In the genomic region with DNA sequence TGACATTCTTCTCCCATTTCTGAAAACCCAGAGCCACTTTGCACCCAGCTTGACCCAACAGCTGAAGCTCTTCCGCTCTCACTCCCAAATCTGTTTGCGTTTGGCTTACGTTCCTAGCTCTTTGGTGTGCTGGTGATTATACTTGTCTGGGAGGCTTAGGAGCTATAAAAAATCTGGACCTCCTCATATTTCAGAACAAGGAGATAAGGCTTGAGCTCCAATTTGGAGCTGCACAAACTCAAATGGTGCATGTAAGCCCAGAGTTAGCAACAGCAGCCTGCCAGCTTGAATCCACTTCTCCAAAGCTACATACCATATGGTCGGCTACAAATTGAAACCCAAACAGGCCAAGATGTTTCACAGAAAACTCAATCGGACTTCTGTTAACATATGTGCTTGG, we compare ENCODE assay signal across 8 mouse cellular contexts.
DNase-seq lines count a peak whose midpoint lies in the region; ATAC-seq lines count a peak whose summit lies in the region.
"Had no signal": no experiment of that assay in that cellular context is flagged by ENCODE, and none has a peak within 500 bp of the region (broad histone marks: within the 10 kb centered on the region; RNA-seq: fewer than 3 reads in every experiment).

No protein-coding gene starts in this region.

- no peak overlapping the region for H3K4me3 ChIP-seq in limb, embryonic 10.5 days
- H3K4me3 ChIP-seq in midbrain, embryonic 16.5 days (ENCODE audit: low read depth, low read length) = no peak overlapping the region
- H3K4me3 ChIP-seq: erythroblast, embryonic 14.5 days had no signal

- no peak overlapping the region for H3K9ac ChIP-seq in midbrain, embryonic 16.5 days (ENCODE audit: low read depth, low read length)

- ATAC-seq in midbrain, embryonic 16.5 days = no peak

- H3K9me3 ChIP-seq in limb, embryonic 10.5 days (replicated peaks) = no peaks in the 10 kb centered on the region
- no peaks in the 10 kb centered on the region for H3K9me3 ChIP-seq in midbrain, embryonic 16.5 days (replicated peaks; ENCODE audit: control insufficient read depth, low read length, poor library complexity, severe bottlenecking)

- intact Hi-C loops in left cerebral cortex, postnatal 4 days (cut with DNase I) = no loop called here
- intact Hi-C loops in gastrocnemius, postnatal 14 days (cut with DNase I; ENCODE audit: low total_unique reads) = no loop called here

- H3K4me1 ChIP-seq in limb, embryonic 10.5 days = 0 out of 2 replicates have a peak, but pooled peaks cover 6% of the 10 kb centered on the region
- no peaks in the 10 kb centered on the region for H3K4me1 ChIP-seq in midbrain, embryonic 16.5 days (ENCODE audit: control insufficient read depth, insufficient read depth, low read length)

- no peaks in the 10 kb centered on the region for H3K36me3 ChIP-seq in limb, embryonic 10.5 days
- H3K36me3 ChIP-seq in midbrain, embryonic 16.5 days (ENCODE audit: control insufficient read depth, insufficient read depth, low read length) = no peaks in the 10 kb centered on the region

- WGBS in limb, embryonic 10.5 days = 54% methylated on average over 5 of the region's 5 CpGs
- 89% methylated on average over 5 of the region's 5 CpGs for WGBS in midbrain, embryonic 16.5 days

- H3K27ac ChIP-seq in limb, embryonic 10.5 days = no peak overlapping the region
- H3K27ac ChIP-seq in midbrain, embryonic 16.5 days (ENCODE audit: low read length) = no peak overlapping the region

- no peaks in the 10 kb centered on the region for H3K27me3 ChIP-seq in limb, embryonic 10.5 days (ENCODE audit: low read depth, poor library complexity, severe bottlenecking)
- no peaks in the 10 kb centered on the region for H3K27me3 ChIP-seq in midbrain, embryonic 16.5 days (ENCODE audit: control insufficient read depth, insufficient read depth, low read depth, low read length)

- peak; percentile 21 for DNase-seq in urinary bladder, postnatal 25 days (ENCODE audit: low spot score)
- no peak for DNase-seq in urinary bladder, adult 2 months (ENCODE audit: low spot score)
- DNase-seq in heart, postnatal 4 days = peak; percentile 21
- DNase-seq in left cerebral cortex, postnatal 4 days = peak; percentile 11
- no peak for DNase-seq in limb, embryonic 10.5 days (ENCODE audit: low spot score)
- no peak for DNase-seq in gastrocnemius, postnatal 14 days

- no peak overlapping the region for H3K4me2 ChIP-seq in midbrain, embryonic 16.5 days (ENCODE audit: low read length)

Comparison
In these comparisons a context has a peak if more than half of its experiments do, and no peak if none do; other contexts are left out.
1. DNase-seq: peak in urinary bladder, postnatal 25 days (single experiment), heart, postnatal 4 days (single experiment) and left cerebral cortex, postnatal 4 days (single experiment); none in urinary bladder, adult 2 months (single experiment), limb, embryonic 10.5 days (single experiment) and gastrocnemius, postnatal 14 days (single experiment).